Mouse (Mus musculus): ENCODE results near the gene Gm49711. TPM values are rescaled to one million over a fixed set of nuclear protein-coding genes. Genes with fewer than 3 reads are reported as not detected.
"Not testable (repeated sequence)": the region's sequence is repeated elsewhere in the genome, so short reads cannot be mapped to it uniquely, and the experiment has no call there.

Gm49711 gene
- total RNA-seq, 2 experiments from 2014 or later = not detected

DNA sequence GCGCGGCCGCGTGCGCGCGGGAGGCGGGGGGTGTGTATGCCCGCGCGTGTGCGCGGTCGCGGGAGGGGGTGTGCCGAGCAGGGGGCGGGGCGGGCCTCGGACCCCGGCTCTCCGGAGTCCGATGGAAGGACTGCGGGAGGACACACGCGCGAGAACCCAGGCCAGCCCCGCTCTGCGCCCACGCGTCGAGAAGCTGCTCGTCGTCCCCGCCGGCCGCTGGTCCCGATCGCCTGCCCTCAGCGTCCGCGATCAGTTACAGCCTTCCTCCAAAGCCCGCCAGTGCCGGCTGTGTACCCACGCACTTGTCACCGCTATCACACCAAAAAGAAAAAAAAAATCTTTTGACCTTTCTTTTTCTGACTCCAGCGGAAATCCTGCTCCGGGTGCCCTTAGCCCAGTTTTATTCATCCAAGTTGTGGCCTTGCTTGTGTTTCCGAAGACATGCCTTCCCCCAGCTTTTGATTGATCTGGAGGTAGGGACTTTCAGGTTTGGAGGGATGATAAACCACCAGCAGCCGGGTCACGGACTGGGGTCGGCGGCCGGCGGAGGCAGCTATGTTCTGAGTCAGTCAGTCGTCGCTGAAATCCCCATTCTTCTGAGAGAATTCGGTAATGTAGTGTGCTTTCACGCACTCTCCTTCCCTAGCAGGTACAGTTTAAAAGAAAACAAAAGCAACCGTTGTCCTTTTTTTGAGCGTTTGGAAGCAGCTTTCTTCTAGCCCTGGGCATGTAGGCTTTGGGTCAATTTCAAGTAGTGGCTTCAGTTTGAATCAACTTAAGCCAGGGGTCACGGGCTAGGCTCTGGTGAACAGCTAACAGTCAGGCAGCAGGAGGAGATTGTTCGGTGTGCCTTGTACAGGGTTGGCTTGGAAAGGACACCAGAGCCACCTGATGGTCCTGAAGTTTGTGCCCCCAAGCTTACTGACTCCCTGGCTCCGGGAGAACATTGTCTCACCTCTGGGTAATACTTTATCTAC, 816 bp downstream of the Gm49711 start:
- intact Hi-C loops (cut with DNase I; ENCODE audit: low total_unique reads) = loop anchor here (10.0 kb wide), 1 partner anchor 226 kb away; no protein-coding TSS in a partner anchor
- DNase-seq = no peak

DNA sequence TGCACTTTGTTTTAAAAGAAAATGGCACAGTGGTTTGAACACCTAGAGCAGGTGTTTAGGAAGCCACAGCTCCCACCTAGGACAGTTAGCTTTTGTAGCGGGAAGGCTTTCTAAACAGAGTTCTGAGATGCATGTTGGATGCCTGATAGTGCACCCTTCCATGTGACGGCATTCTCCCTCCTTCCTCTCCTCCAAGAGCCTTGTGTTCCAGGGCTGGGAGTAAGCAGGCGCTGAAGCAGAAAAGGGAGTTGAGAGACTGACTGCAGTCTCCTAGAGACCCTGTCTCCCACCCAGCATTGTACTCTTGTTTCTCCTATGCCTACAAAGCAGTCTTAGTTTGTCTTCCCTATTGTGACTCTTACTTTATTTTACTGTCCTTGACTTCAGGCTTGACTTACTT, 2.1 kb downstream of the Gm49711 start:
- no peak for DNase-seq
- intact Hi-C loops (cut with DNase I; ENCODE audit: low total_unique reads) = no loop called here

DNA sequence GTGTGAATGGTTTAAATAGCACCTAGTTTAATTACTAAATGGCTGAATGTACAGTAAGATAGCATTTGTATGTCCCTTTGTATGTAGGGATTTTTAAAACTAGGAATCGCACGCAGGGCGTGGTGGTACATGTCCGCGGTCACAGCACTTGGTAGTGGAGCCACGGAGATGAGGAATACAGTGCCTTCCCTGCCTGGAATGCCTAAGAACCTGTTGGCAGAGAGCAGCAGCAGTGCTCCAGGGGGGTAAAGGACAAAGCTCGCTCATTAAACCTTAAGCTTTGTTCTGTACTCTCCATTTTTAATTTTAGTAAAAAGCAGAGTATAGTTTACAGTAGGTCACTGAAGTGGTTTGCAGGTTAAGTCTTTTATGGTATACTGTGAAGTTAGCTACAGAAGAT, 3.5 kb downstream of the Gm49711 start:
- no peak for DNase-seq

GRCm38 (mm10) chr16:92062832-92063231, 4.7 kb downstream of the Gm49711 start:
- intact Hi-C loops (cut with DNase I; ENCODE audit: low total_unique reads) = no loop called here
- no peak for DNase-seq

More for the DNA sequence above, 3.5 kb downstream of the Gm49711 start:
- intact Hi-C loops (cut with DNase I; ENCODE audit: low total_unique reads) = no loop called here

DNA sequence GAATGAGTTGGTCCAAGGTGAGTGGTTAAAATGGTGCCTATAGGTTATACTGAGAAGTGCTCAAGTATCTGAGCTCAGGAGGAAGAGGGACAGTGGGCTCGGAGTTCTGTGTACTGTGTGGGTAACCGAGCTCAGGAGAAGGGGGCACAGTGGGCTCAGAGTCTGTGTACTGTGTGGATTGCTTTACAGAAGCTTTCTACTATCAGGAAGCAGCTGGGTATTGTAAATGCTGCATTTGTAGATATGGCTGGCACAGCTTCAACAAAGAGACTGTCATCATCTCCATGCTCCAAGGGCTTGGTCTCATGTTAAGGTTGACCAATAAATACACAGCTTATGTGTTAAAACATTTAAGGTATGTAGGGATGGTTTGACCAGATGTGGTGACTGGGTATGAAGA, 6.7 kb downstream of the Gm49711 start:
- DNase-seq = no peak

GRCm38 (mm10) chr16:92070338-92070737, 12.2 kb downstream of the Gm49711 start:
- no peak for DNase-seq
- intact Hi-C loops (cut with DNase I; ENCODE audit: low total_unique reads) = no loop called here

More for the DNA sequence above, 6.7 kb downstream of the Gm49711 start:
- intact Hi-C loops (cut with DNase I; ENCODE audit: low total_unique reads) = no loop called here

- no peak for DNase-seq
- intact Hi-C loops (cut with DNase I; ENCODE audit: low total_unique reads) = no loop called here
These were observed 18.7 kb downstream of the Gm49711 start for GRCm38 (mm10) chr16:92076797-92077196.

- no peak for DNase-seq
- intact Hi-C loops (cut with DNase I; ENCODE audit: low total_unique reads) = no loop called here
These were observed 25.8 kb downstream of the Gm49711 start for GRCm38 (mm10) chr16:92083771-92084453.

DNA sequence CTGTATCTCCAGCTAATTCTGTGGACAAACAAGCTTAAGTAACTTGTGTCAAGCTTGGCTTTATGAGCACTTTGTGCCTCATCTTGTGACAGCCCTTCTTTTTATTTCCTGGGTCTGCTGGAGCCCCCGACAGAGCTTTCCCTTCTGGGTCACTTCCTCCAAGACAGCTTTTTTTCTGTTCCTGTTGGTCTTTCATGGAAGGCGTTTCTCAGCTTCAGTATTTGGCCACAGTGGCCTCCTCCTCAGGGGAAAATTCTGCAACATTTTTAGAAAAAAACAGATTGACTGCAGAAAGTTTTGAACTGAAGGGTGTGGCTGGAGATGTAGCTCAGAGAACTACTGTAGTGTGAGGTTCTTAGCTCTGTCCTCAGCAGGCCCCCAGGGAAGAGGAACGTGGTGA, 31.1 kb downstream of the Gm49711 start:
- no peak for DNase-seq
- intact Hi-C loops (cut with DNase I; ENCODE audit: low total_unique reads) = no loop called here

GRCm38 (mm10) chr16:92091876-92092275, 33.8 kb downstream of the Gm49711 start:
- intact Hi-C loops (cut with DNase I; ENCODE audit: low total_unique reads) = no loop called here
- no peak for DNase-seq

GRCm38 (mm10) chr16:92098351-92099051, 40.4 kb downstream of the Gm49711 start:
- no peak for DNase-seq
- intact Hi-C loops (cut with DNase I; ENCODE audit: low total_unique reads) = no loop called here

DNA sequence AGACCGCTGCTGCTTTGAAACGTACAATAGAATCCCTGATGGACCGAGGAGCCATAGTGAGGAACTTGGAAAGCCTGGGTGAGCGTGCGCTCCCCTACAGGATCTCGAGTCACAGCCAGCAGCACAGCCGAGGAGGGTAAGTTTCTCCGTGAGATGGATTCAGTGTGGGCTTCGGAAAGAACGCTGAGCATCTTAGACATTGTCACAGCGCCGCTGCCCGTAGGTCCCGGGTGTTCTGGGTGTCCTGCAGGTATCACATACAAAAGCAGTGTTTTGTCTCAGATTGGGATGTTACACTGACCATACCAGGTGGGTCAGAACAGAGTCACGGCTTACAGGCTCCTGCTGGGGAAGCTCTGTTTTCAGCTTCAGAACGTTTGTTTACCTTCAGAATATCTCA, 41.5 kb downstream of the Gm49711 start:
- DNase-seq = no peak
- intact Hi-C loops (cut with DNase I; ENCODE audit: low total_unique reads) = no loop called here

DNA sequence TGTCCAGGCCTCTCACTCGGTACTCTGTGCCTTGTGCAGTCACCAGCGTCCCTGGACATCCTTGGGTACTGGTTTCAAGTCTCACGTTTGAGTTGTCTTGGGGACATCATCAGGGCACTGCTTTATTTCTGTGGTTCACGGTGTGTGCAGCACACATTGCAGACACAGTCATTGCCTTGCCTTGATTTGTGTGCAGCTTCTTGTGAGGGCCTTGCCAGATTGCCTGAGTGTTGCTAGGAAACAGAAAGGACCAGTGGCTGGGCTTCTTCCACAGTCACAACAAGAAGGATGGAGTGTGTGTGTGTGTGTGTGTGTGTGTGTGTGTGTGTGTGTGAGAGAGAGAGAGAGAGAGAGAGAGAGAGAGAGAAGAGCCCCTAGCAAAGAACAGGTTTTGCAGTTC, 42.0 kb downstream of the Gm49711 start:
- intact Hi-C loops (cut with DNase I; ENCODE audit: low total_unique reads) = no loop called here
- no peak for DNase-seq

- DNase-seq = peak; percentile 24
- intact Hi-C loops (cut with DNase I; ENCODE audit: low total_unique reads) = no loop called here
These were observed 44.0 kb downstream of the Gm49711 start for GRCm38 (mm10) chr16:92102115-92102514.

- intact Hi-C loops (cut with DNase I; ENCODE audit: low total_unique reads); DNase-seq: not testable (repeated sequence)
These were observed 44.8 kb downstream of the Gm49711 start for GRCm38 (mm10) chr16:92102931-92103330.

GRCm38 (mm10) chr16:92103572-92104331, 45.6 kb downstream of the Gm49711 start:
- intact Hi-C loops (cut with DNase I; ENCODE audit: low total_unique reads) = no loop called here
- DNase-seq = no peak

DNA sequence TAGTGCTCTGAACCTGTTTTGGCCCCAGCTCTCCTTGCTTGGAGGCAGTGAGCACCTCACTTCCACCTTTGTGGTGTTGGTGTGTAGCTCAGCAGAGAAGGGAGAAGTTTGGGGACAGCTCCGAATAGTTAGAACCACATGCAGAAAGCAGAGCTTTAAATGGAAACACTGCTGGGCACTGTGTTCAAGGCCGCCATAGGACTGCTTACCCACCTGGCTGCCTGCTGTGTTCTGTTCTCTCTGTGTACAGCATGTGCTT, 46.1 kb downstream of the Gm49711 start:
- no peak for DNase-seq
- intact Hi-C loops (cut with DNase I; ENCODE audit: low total_unique reads) = no loop called here

- DNase-seq = no peak
- intact Hi-C loops (cut with DNase I; ENCODE audit: low total_unique reads) = no loop called here
These were observed 46.8 kb downstream of the Gm49711 start for GRCm38 (mm10) chr16:92104951-92105350.

DNA sequence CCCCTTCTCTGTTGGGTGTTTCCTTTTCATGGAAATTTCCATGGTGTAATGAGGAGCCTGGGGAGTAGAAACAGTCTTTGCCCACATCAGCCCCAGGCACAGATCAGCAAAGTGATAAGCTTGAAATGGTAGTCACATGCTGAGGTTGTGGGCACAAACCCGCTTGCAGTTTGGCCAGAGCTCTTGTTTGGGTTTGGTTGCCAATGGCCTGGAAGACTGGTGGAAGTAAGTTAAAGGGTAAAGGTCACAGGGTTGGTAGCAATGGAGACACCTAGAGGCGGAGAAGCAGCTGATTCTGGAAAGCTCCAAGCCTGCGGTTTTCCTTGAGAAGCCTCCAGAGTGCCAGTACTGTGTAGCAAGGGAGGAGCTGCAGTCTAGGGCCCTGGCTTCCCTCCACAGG, 47.5 kb downstream of the Gm49711 start:
- intact Hi-C loops (cut with DNase I; ENCODE audit: low total_unique reads) = no loop called here
- no peak for DNase-seq

DNA sequence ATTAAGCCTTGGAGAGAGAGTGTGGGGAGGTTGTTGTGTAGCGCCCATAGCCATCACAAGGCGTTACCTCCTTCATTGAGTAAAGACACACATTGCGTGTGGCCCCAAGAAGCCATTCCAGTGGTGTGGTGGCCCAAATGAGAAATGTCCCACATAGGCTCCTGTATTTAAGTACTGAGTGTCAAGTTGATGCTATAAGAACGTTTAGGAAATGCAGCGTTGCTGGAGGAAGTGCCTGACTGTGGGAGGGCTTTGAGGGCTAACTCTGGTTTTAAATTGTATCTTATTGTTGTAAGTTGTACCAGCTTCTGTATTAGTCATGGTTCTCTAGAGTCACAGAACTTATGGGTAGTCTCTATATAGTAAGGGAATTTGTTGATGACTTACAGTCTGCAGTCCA, 49.2 kb downstream of the Gm49711 start:
- intact Hi-C loops (cut with DNase I; ENCODE audit: low total_unique reads) = no loop called here
- DNase-seq = no peak
